Mouse (Mus musculus) ovary, postnatal 14 days (tissue): ENCODE measurements around the gene Fam184b.

ENCODE experiments used
- DNase-seq: peaks from one replicate; pipeline ENCODE4 v3.0.0; 2022; ENCODE audit warnings: low spot score

The Fam184b gene

GRCm38 (mm10) chr5:45513511-45513910 is 125.9 kb downstream of the Fam184b start:
- no peak for DNase-seq

- no peak for DNase-seq
Measured at GRCm38 (mm10) chr5:45512908-45513307, 126.5 kb downstream of the Fam184b start.

- DNase-seq = no peak
Measured at GRCm38 (mm10) chr5:45510071-45510470, 129.3 kb downstream of the Fam184b start.

- DNase-seq = no peak
Measured at GRCm38 (mm10) chr5:45497564-45497963, 141.8 kb downstream of the Fam184b start.

GRCm38 (mm10) chr5:45496930-45497550 is 142.4 kb downstream of the Fam184b start:
- DNase-seq = no peak

- DNase-seq = no peak
Measured at GRCm38 (mm10) chr5:45496479-45496878, 142.9 kb downstream of the Fam184b start.

DNA sequence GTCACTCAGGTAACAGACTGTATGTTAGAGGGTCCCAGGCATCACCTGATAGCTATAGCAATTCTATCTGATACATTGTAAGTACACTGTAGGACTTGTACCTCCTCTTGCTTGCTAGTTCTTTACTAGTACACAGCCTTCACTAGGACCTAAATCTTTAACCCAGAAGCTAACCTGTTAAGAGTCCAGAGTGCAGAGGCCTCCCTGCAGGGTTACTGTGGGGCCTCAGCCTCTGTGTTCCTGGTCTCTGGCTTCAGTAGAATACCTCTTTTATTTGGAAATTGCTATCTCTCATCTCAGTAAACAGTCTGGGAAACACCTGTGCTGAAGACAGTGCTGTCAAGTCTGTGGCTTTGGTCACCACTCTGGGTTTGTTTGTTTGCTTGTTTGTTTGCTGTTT is 143.4 kb downstream of the Fam184b start:
- no peak for DNase-seq

GRCm38 (mm10) chr5:45495429-45495975 is 143.9 kb downstream of the Fam184b start:
- DNase-seq = no peak

- DNase-seq = no peak
Measured at GRCm38 (mm10) chr5:45494093-45494755, 145.2 kb downstream of the Fam184b start.

- peak; percentile 99 for DNase-seq
Measured at GRCm38 (mm10) chr5:45493191-45494092, 146.0 kb downstream of the Fam184b start, which contains the start of gene Lap3. Gene Lap3, plus strand, starts transcription at chr5:45493374.

GRCm38 (mm10) chr5:45491776-45492175 is 147.6 kb downstream of the Fam184b start:
- DNase-seq = no peak

GRCm38 (mm10) chr5:45483654-45484053 is 155.8 kb downstream of the Fam184b start:
- no peak for DNase-seq

DNA sequence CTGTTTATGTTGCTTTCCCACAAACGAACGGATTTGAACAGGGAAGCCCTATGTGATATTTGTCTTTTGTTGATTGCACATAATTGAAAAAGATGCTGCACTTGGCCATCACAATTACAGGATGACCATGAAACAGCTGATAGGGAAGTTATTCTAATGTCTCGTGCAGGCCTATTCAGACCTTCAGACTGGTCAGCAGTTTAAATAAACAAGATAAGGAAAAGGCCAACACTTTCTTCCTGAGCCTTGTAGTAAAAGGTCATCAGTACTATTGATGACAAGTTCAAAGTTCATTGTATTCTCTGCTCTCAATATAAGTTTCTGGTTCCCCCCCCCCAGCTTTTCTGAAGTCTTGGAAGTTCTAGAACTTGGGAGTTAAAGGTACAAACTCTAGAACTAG is 156.8 kb downstream of the Fam184b start:
- DNase-seq = no peak

DNA sequence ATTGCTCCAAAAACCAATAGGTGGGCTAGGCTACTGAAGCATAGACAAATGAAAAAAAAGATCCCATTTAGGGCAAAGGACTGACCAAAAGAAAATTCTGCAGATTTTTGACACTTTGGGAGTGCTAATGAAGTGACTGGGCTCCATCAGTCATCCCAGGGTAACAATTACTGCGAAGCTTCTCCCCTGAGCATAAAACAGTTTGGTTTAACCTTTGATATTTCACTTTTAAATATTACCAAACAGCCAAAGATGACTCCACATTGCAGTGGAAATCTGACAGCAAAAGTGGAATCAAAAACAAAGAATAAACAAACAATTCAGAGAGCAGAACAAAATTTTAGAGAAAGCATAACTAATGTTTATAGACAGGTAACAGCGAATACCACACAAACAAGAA is 158.3 kb downstream of the Fam184b start:
- DNase-seq = no peak

DNA sequence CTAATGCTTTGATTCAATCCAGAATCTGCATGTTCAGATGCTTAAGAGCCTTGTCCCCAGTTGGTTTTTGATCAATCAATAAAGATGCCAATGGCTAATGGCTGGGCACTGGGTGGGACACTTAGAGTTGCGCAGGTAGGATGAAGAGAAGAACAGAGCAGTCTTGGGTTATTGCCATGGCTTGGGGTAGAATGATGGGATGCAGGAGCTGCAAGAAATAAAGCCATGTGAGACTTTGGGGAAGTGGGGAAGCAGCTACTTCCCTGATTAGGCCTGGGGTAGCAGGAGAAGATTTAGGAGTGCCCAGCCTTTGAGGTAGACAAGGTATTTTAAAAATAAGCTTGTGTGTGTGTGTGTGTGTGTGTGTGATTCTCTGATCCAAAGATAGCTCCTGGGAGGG is 159.3 kb downstream of the Fam184b start:
- no peak for DNase-seq
